Mouse (Mus musculus) heart, embryonic 16.5 days (tissue): Measurements from ENCODE around the gene Gm10188. TPM values are rescaled to one million over a fixed set of nuclear protein-coding genes. Genes with fewer than 3 reads are reported as not detected.

Source experiments
- microRNA counts: library from miRNA; unstranded; fragments of <30 nt; microRNA quantifications from one replicate; lab custom pipeline; 2016
- microRNA-seq: library from miRNA; unstranded; fragments of <30 nt; microRNA quantifications from one replicate; pipeline ENCODE4, GENCODE M21; 2017
- polyA plus RNA-seq: library from polyadenylated mRNA; unstranded; fragments of >200 nt; fragmentation: Nextera tagmentation; extraction: Ambion mirVana; gene quantifications from 2 replicates; pipeline ENCODE4 v1.2.1, GENCODE M21; 2015

Gm10188 gene
- polyA plus RNA-seq, 1 experiment from 2014 or later = not detected

MicroRNAs within 50 kb of the gene (microRNA counts, 519-probe panel; counts per million panel counts)
- microRNA mmu-miR-135b (lab: Ali Mortazavi, UCI) = 1,466 counts per million, percentile 9 among the panel's probes with 10 or more counts

Small RNA genes lying within 50 kb of the gene (microRNA-seq; reads per million reads assigned to microRNA genes)
- 106 reads per million, percentile 52 among the genes with 10 or more reads in this experiment for gene Mir135b

Other genes with a start within 250 kb of the Gm10188 start
- gene Elk4, start 222.2 kb downstream of the Gm10188 start, polyA plus RNA-seq = 17.5 and 17.8 TPM in 2 replicates
- 8.5 and 10.0 TPM in 2 replicates for gene Mfsd4a, start 161.7 kb downstream of the Gm10188 start, polyA plus RNA-seq
- gene Cdk18, start 90.1 kb downstream of the Gm10188 start, polyA plus RNA-seq = 1.7 and 2.2 TPM in 2 replicates
- gene Lemd1, start 38.3 kb downstream of the Gm10188 start, polyA plus RNA-seq = not detected in 2 replicates
- gene AC124108.1, start 38.3 kb downstream of the Gm10188 start, polyA plus RNA-seq = 0.04 TPM in 1 of 2 replicates, not detected in the other
- gene Klhdc8a, start 68.9 kb upstream of the Gm10188 start, polyA plus RNA-seq = 0.49 and 0.62 TPM in 2 replicates
- gene Nuak2, start 86.4 kb upstream of the Gm10188 start, polyA plus RNA-seq = 3.4 and 4.3 TPM in 2 replicates
- 10.6 and 11.1 TPM in 2 replicates for gene Tmcc2, start 161.5 kb upstream of the Gm10188 start, polyA plus RNA-seq
- gene Dstyk, start 187.8 kb upstream of the Gm10188 start, polyA plus RNA-seq = 9.1 and 10.5 TPM in 2 replicates
- gene Rbbp5, start 247.6 kb upstream of the Gm10188 start, polyA plus RNA-seq = 31.2 and 32.2 TPM in 2 replicates